Mouse (Mus musculus): ENCODE results near the gene Cdkn2a.

Cdkn2a gene

GRCm38 (mm10) chr4:89277381-89277940, 17.0 kb downstream of the Cdkn2a start:
- no peak for DNase-seq (ENCODE audit: low read depth, low spot score)

GRCm38 (mm10) chr4:89276669-89277219, 17.7 kb downstream of the Cdkn2a start:
- no peak for DNase-seq (ENCODE audit: low read depth, low spot score)

GRCm38 (mm10) chr4:89275811-89276584, 18.5 kb downstream of the Cdkn2a start:
- no peak for DNase-seq (ENCODE audit: low read depth, low spot score)

- DNase-seq (ENCODE audit: low read depth, low spot score), result no peak
Observed at GRCm38 (mm10) chr4:89274829-89275548, 19.5 kb downstream of the Cdkn2a start.

- DNase-seq (ENCODE audit: low read depth, low spot score), result no peak
Observed at GRCm38 (mm10) chr4:89274006-89274405, 20.4 kb downstream of the Cdkn2a start.

GRCm38 (mm10) chr4:89273585-89273984, 20.9 kb downstream of the Cdkn2a start:
- no peak for DNase-seq (ENCODE audit: low read depth, low spot score)

GRCm38 (mm10) chr4:89272961-89273540, 21.4 kb downstream of the Cdkn2a start:
- DNase-seq (ENCODE audit: low read depth, low spot score), result no peak

GRCm38 (mm10) chr4:89272101-89272718, 22.2 kb downstream of the Cdkn2a start:
- no peak for DNase-seq (ENCODE audit: low read depth, low spot score)

- no peak for DNase-seq (ENCODE audit: low read depth, low spot score)
Observed at GRCm38 (mm10) chr4:89257768-89258167, 36.7 kb downstream of the Cdkn2a start.

GRCm38 (mm10) chr4:89234446-89234845, 60.0 kb downstream of the Cdkn2a start:
- no peak for DNase-seq (ENCODE audit: low read depth, low spot score)

Measured in c-Kit-negative CD71-positive TER-119-positive erythroid progenitor cells, embryonic 14.5 days (primary cell).